Mouse (Mus musculus): ENCODE results near the gene Cep112. TPM values are rescaled to one million over a fixed set of nuclear protein-coding genes. Genes with fewer than 3 reads are reported as not detected.

Cep112 gene
- polyA plus RNA-seq, 1 experiment from 2014 or later: 11.8 TPM

DNA sequence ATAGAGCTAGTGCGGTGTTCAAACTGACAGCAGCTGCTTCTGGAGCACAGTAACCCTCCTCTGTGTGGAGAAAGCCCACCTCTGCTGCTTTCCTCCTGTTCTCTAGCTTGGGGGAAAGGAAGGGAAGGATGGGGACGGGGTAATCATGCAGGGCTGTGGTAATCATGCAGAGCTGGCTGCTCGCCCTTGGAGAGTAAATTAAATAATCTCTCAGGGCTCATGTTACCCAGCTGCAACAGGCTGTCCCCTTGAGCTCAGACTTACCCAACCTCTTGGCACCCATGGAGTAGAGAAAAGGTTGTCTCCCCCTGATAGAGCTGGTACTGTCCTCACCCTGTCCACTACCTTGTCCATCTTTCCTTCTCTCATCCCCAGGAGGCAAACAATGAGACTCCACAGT is 345.1 kb downstream of the Cep112 start:
- Histone ChIP-seq H3K27ac (ENCODE audit: low read depth, low read length) (no peak overlapping the region), H3K9ac (ENCODE audit: low read depth, low read length) (no peak overlapping the region), H3K27me3 (ENCODE audit: control insufficient read depth, insufficient read depth, low read length) (no peaks in the 10 kb centered on the region), H3K4me3 (ENCODE audit: low read depth, low read length) (no peak overlapping the region), H3K9me3 (replicated peaks; ENCODE audit: control insufficient read depth, low read length) (no peaks in the 10 kb centered on the region), H3K4me2 (no peak overlapping the region), H3K36me3 (ENCODE audit: control insufficient read depth, insufficient read depth, low read length) (no peaks in the 10 kb centered on the region), H3K4me1 (ENCODE audit: control insufficient read depth, insufficient read depth, low read length) (no peaks in the 10 kb centered on the region)
- WGBS (ENCODE audit: insufficient replicate concordance): 57% methylated on average over 3 of the region's 3 CpGs
- no peak for ATAC-seq (replicated peaks; ENCODE audit: insufficient number of reproducible peaks, low FRiP score, low TSS enrichment)

DNA sequence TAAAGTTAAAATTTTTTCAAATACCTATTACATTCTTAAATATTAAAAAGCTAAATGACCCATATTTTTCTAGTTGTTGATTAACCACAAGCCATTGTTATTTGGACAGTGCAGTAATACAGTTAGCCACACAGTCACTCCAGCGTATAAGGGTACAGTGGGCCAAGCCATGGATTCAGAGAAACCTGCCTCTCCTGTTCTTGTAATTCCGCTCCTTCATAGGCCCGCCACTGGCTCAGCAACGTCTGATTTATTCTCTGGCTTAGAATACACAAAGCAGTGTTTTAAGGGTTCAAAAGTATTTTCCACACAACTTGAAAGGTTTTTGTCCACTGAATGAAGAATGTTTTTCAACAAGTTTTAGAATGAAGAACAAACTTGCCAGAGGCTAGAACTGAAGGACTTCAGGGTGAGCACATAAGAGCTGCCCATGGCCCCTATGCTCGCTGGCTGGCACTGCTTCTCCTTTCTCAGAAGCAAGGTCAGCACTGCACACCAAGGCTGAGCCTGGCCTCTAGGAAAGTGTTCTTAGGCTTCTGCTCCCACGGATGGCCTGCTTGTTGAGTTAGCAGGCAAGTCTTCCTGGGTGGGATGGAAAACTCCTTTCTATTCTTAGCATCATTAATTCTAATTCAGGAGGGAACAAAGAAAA is 349.2 kb downstream of the Cep112 start:
- ATAC-seq (replicated peaks; ENCODE audit: insufficient number of reproducible peaks, low FRiP score, low TSS enrichment): no peak
- Histone ChIP-seq H3K27me3 (ENCODE audit: control insufficient read depth, insufficient read depth, low read length) (no peaks in the 10 kb centered on the region), H3K27ac (ENCODE audit: low read depth, low read length) (no peak overlapping the region), H3K4me1 (ENCODE audit: control insufficient read depth, insufficient read depth, low read length) (no peaks in the 10 kb centered on the region), H3K4me2 (no peak overlapping the region), H3K9ac (ENCODE audit: low read depth, low read length) (no peak overlapping the region), H3K4me3 (ENCODE audit: low read depth, low read length) (no peak overlapping the region), H3K36me3 (ENCODE audit: control insufficient read depth, insufficient read depth, low read length) (no peaks in the 10 kb centered on the region), H3K9me3 (replicated peaks; ENCODE audit: control insufficient read depth, low read length) (no peaks in the 10 kb centered on the region)
- 76% methylated on average over 6 of the region's 6 CpGs for WGBS (ENCODE audit: insufficient replicate concordance)

DNA sequence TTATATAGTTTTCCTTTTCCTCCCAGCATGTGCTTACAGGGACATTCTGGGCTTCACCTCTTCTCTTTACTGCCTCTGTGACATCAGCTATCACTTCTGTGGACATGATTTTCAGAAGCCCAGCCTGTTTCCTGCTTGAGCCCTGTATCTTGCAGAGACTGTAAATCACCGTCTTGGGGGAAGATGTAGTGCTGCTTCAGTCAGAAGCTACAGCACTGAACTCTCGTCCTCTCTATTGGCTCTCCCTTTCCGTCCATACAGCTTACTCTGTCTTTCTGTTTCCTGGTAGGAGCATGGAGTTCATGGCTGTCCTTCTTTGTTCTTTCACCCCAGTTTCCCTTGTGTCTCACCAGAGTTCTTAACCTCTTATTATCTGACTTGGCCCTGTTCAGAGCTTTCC is 352.2 kb downstream of the Cep112 start:
- Histone ChIP-seq H3K27me3 (ENCODE audit: control insufficient read depth, insufficient read depth, low read length) (no peaks in the 10 kb centered on the region), H3K4me2 (no peak overlapping the region), H3K27ac (ENCODE audit: low read depth, low read length) (no peak overlapping the region), H3K36me3 (ENCODE audit: control insufficient read depth, insufficient read depth, low read length) (no peaks in the 10 kb centered on the region), H3K9me3 (replicated peaks; ENCODE audit: control insufficient read depth, low read length) (no peaks in the 10 kb centered on the region), H3K9ac (ENCODE audit: low read depth, low read length) (no peak overlapping the region), H3K4me3 (ENCODE audit: low read depth, low read length) (no peak overlapping the region), H3K4me1 (ENCODE audit: control insufficient read depth, insufficient read depth, low read length) (no peaks in the 10 kb centered on the region)
- ATAC-seq (replicated peaks; ENCODE audit: insufficient number of reproducible peaks, low FRiP score, low TSS enrichment): no peak
- WGBS (ENCODE audit: insufficient replicate concordance): 42% methylated on average over 3 of the region's 3 CpGs

DNA sequence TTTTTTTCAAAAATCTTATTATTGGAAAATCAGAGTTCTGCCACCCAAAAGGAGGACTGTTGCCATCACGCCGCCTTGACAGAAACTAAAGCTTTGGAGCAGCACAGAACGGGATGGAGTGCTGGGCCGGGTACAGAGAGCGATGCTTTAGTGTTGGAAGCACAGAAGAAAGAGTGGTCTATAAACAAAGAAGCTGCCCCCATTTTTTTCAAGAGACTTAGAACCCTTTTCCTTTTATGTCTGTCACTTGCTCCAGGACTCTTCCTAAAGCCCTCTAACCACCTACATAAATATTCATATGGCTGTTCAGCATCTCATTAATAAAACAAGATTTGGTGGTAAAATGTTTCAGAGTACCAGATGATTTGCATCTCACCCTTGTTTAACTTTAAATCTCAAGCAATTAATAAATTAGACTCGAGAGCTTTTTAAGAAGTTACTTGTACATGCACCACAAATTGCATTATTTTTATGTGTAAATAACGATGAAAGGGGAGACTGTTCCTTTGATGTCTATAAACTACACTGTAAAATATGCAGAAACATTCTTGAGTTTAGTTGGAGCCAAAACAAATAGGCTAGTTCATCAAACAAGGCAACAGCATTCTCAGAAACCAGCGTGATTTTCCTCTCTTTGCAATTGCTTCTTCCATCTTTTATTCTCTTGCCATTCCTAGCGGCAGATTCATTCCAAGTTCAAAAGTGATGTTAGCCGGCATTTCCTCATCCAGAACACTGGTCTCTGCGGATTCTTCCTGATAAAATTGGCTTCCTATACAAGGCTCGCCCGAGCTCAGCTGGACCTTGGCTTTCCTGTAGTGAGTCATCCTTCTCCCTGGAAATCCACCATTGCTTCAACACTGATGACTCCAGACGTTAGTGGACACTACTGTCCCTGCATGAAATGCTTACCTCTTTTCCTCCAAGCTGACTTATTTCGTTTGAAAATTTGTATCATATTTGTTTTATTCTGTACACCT is 355.6 kb downstream of the Cep112 start:
- WGBS (ENCODE audit: insufficient replicate concordance): 73% methylated on average over 15 of the region's 15 CpGs
- H3K9me3 ChIP-seq (replicated peaks; ENCODE audit: control insufficient read depth, low read length): no peaks in the 10 kb centered on the region

DNA sequence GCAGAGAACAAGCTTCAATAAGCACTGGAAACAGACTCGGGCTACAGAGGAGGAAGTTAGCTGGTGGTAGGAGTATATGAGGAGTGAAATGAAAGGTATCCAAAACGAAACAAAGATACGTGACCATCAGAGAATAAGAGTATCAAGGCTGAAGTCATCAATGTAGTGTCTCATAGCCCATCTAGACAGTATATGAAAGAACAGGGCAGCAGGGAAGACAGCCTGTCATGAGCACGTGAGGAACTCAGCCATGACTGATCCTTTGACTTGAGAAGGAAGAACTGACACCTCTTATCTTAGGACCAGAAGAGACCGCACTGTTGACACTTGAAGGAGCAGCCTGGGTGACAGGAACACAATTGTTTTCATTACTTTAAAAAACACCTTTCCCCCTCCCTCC is 373.4 kb downstream of the Cep112 start:
- no peaks in the 10 kb centered on the region for H3K36me3 ChIP-seq (ENCODE audit: control insufficient read depth, insufficient read depth, low read length)
- no peak for ATAC-seq (replicated peaks; ENCODE audit: insufficient number of reproducible peaks, low FRiP score, low TSS enrichment)
- no peaks in the 10 kb centered on the region for H3K27me3 ChIP-seq (ENCODE audit: control insufficient read depth, insufficient read depth, low read length)
- H3K27ac ChIP-seq (ENCODE audit: low read depth, low read length): no peak overlapping the region
- no peaks in the 10 kb centered on the region for H3K9me3 ChIP-seq (replicated peaks; ENCODE audit: control insufficient read depth, low read length)
- no peak overlapping the region for H3K4me2 ChIP-seq
- H3K9ac ChIP-seq (ENCODE audit: low read depth, low read length): no peak overlapping the region
- H3K4me3 ChIP-seq (ENCODE audit: low read depth, low read length): no peak overlapping the region
- WGBS (ENCODE audit: insufficient replicate concordance): 55% methylated on average over 5 of the region's 5 CpGs
- no peaks in the 10 kb centered on the region for H3K4me1 ChIP-seq (ENCODE audit: control insufficient read depth, insufficient read depth, low read length)

More for the DNA sequence above, 355.6 kb downstream of the Cep112 start:
- no peak overlapping the region for H3K4me3 ChIP-seq (ENCODE audit: low read depth, low read length)
- ATAC-seq (replicated peaks; ENCODE audit: insufficient number of reproducible peaks, low FRiP score, low TSS enrichment): no peak
- no peaks in the 10 kb centered on the region for H3K36me3 ChIP-seq (ENCODE audit: control insufficient read depth, insufficient read depth, low read length)
- no peak overlapping the region for H3K4me2 ChIP-seq
- H3K27ac ChIP-seq (ENCODE audit: low read depth, low read length): no peak overlapping the region
- no peaks in the 10 kb centered on the region for H3K4me1 ChIP-seq (ENCODE audit: control insufficient read depth, insufficient read depth, low read length)
- no peaks in the 10 kb centered on the region for H3K27me3 ChIP-seq (ENCODE audit: control insufficient read depth, insufficient read depth, low read length)
- H3K9ac ChIP-seq (ENCODE audit: low read depth, low read length): no peak overlapping the region

DNA sequence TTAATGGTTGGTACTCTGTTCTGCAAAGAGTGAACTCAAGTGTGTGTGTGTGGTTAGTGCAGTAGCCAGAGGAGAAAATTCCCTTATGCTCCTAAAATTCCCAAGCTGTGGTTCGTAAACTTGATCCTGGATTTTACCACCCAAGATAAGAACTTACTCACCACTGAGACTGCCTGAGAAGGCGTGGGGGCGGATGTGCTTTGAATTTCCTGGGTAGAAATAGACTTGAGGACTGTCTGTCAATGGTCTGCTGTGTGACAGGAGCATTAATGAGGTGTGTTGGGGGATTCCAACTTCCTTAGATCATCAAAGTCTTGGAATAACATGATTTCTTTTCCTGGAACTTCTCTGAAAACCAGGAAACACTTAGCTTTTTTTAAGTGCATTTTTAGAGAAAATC is 374.7 kb downstream of the Cep112 start:
- Histone ChIP-seq H3K4me3 (ENCODE audit: low read depth, low read length) (no peak overlapping the region), H3K9ac (ENCODE audit: low read depth, low read length) (no peak overlapping the region), H3K27me3 (ENCODE audit: control insufficient read depth, insufficient read depth, low read length) (no peaks in the 10 kb centered on the region), H3K9me3 (replicated peaks; ENCODE audit: control insufficient read depth, low read length) (no peaks in the 10 kb centered on the region), H3K4me1 (ENCODE audit: control insufficient read depth, insufficient read depth, low read length) (no peaks in the 10 kb centered on the region), H3K36me3 (ENCODE audit: control insufficient read depth, insufficient read depth, low read length) (no peaks in the 10 kb centered on the region), H3K4me2 (no peak overlapping the region), H3K27ac (ENCODE audit: low read depth, low read length) (no peak overlapping the region)
- no peak for ATAC-seq (replicated peaks; ENCODE audit: insufficient number of reproducible peaks, low FRiP score, low TSS enrichment)
- WGBS (ENCODE audit: insufficient replicate concordance): 30% methylated on average over 3 of the region's 3 CpGs

DNA sequence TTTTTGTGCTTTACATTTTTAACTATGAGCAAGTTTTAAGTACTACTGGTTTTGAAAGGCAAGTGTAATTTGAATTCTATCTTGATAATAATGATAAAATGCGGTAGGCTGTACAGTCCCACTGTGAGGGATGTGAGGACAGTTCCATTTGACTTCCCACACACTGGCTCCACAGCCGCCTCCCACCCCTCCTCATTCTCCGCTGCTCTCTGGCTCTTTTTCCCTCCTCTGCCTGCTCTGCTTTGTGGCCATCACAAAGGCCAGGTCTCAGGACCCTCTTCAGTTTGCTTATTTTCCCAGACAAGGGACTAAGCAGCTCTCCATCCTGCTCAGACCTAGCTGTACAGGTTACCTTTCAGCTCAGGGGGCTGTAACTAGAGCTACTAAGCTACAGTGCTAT is 379.0 kb downstream of the Cep112 start:
- ATAC-seq (replicated peaks; ENCODE audit: insufficient number of reproducible peaks, low FRiP score, low TSS enrichment): no peak
- WGBS (ENCODE audit: insufficient replicate concordance): 74% methylated on average over 3 of the region's 3 CpGs
- no peaks in the 10 kb centered on the region for H3K4me1 ChIP-seq (ENCODE audit: control insufficient read depth, insufficient read depth, low read length)
- H3K4me2 ChIP-seq: no peak overlapping the region
- H3K4me3 ChIP-seq (ENCODE audit: low read depth, low read length): no peak overlapping the region
- no peaks in the 10 kb centered on the region for H3K27me3 ChIP-seq (ENCODE audit: control insufficient read depth, insufficient read depth, low read length)
- H3K9ac ChIP-seq (ENCODE audit: low read depth, low read length): no peak overlapping the region
- no peak overlapping the region for H3K27ac ChIP-seq (ENCODE audit: low read depth, low read length)
- no peaks in the 10 kb centered on the region for H3K9me3 ChIP-seq (replicated peaks; ENCODE audit: control insufficient read depth, low read length)
- no peaks in the 10 kb centered on the region for H3K36me3 ChIP-seq (ENCODE audit: control insufficient read depth, insufficient read depth, low read length)

DNA sequence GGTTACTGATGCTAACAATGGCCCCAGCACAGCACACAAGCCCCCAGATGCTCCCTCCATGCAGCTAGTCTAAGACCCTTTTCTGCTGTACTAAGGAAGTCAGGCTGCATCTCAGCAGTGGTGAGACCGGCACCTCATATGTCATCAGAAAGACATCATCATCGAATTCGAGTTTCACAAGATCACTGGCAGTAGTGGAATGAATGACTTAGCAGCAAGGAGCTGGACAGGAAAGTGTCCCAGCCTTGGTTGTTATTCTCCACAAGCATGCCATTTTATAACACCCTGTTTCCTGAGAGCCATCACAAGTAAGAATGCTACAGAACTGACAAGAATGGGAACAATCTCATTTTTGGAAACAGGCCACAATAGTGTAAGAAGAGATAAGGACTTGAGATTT is 381.0 kb downstream of the Cep112 start:
- H3K27ac ChIP-seq (ENCODE audit: low read depth, low read length): no peak overlapping the region
- no peak overlapping the region for H3K4me3 ChIP-seq (ENCODE audit: low read depth, low read length)
- no peaks in the 10 kb centered on the region for H3K36me3 ChIP-seq (ENCODE audit: control insufficient read depth, insufficient read depth, low read length)
- no peak for ATAC-seq (replicated peaks; ENCODE audit: insufficient number of reproducible peaks, low FRiP score, low TSS enrichment)
- H3K9me3 ChIP-seq (replicated peaks; ENCODE audit: control insufficient read depth, low read length): no peaks in the 10 kb centered on the region
- H3K27me3 ChIP-seq (ENCODE audit: control insufficient read depth, insufficient read depth, low read length): no peaks in the 10 kb centered on the region
- H3K4me2 ChIP-seq: no peak overlapping the region
- H3K9ac ChIP-seq (ENCODE audit: low read depth, low read length): no peak overlapping the region
- WGBS (ENCODE audit: insufficient replicate concordance): 67% methylated on average over 3 of the region's 3 CpGs
- H3K4me1 ChIP-seq (ENCODE audit: control insufficient read depth, insufficient read depth, low read length): no peaks in the 10 kb centered on the region

All from heart, embryonic 11.5 days (tissue).